Mouse (Mus musculus) forebrain, embryonic 13.5 days (tissue): Measurements from ENCODE around the gene Tmem91. TPM values are rescaled to one million over a fixed set of nuclear protein-coding genes. Genes with fewer than 3 reads are reported as not detected.

Experiments
- ATAC-seq: fragments of 200-750 bp; cut with Nextera tagmentation; 2 replicates; pipeline ENCODE4 v1.8.0; 2017
- H3K27ac ChIP-seq: fragments of 300-500 bp; sonication (generic); 2 replicates; pipeline ENCODE4 v1.5.1; 2015; ENCODE audit warnings: inconsistent platforms, mild to moderate bottlenecking, moderate library complexity
- H3K27me3 ChIP-seq: fragments of 300-500 bp; sonication (generic); 2 replicates; pipeline ENCODE4 v1.6.1; 2015; ENCODE audit warnings: mild to moderate bottlenecking, inconsistent platforms
- H3K36me3 ChIP-seq: fragments of 300-500 bp; sonication (generic); 2 replicates; pipeline ENCODE4 v1.6.1; 2015; ENCODE audit warnings: mild to moderate bottlenecking, inconsistent platforms; ENCODE audit not compliant: poor library complexity, severe bottlenecking
- H3K4me1 ChIP-seq: fragments of 300-500 bp; sonication (generic); 2 replicates; pipeline ENCODE4 v1.6.1; 2015; ENCODE audit warnings: inconsistent platforms
- H3K4me2 ChIP-seq: fragments of 300-500 bp; sonication (generic); 2 replicates; pipeline ENCODE4 v1.6.1; 2015; ENCODE audit warnings: inconsistent platforms, mild to moderate bottlenecking, moderate library complexity
- H3K4me3 ChIP-seq: fragments of 300-500 bp; sonication (generic); 2 replicates; pipeline ENCODE4 v1.5.1; 2015; ENCODE audit warnings: mild to moderate bottlenecking, inconsistent platforms
- H3K9ac ChIP-seq: fragments of 300-500 bp; sonication (generic); 2 replicates; pipeline ENCODE4 v1.6.1; 2015; ENCODE audit warnings: mild to moderate bottlenecking, inconsistent platforms
- H3K9me3 ChIP-seq: fragments of 300-500 bp; sonication (generic); replicated peaks from 2 replicates; pipeline ENCODE4 v1.6.1; 2016; ENCODE audit warnings: inconsistent platforms
- WGBS: fragments of 180-500 bp; shearing (Covaris S2); methylation state at CpG from one replicate; pipeline ENCODE4 v1.1.7; 2015; 5-methylcytosine and 5-hydroxymethylcytosine counted together
- polyA plus RNA-seq: library from polyadenylated mRNA; unstranded; fragments of >200 nt; fragmentation: Nextera tagmentation; extraction: Ambion mirVana; gene quantifications from 2 replicates; pipeline ENCODE4 v1.2.1, GENCODE M21; 2015

The Tmem91 gene
- polyA plus RNA-seq, 1 experiment from 2014 or later, result 5.2 TPM

DNA sequence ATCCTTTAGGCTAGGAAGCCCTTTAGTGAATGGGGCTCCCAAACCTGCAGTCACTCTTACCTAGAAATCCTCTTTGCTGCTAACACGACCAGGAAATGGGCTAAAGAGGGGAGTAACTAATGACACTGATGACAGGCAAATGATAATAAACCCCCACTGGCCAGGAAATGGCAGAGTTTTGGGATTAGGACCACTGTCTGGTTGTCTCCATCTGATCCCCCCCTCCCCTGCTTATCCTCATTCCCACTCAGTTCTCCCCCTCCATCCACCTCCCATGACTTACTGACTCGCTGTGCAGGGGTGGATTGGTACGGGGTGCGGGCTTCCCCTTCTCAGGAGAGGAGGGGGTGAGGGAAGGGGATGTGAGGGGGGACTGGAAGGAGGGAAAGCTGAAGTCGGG lies 15.1 kb upstream of the Tmem91 start:
- 34% methylated on average over 5 of the region's 5 CpGs for WGBS
- no peak for ATAC-seq
- Histone ChIP-seq H3K4me1 (peaks cover 35% of the 10 kb centered on the region), H3K36me3 (peaks cover 4% of the 10 kb centered on the region; the same call in 1 of the 2 replicates), H3K4me2 (no peak overlapping the region), H3K9me3 (no peaks in the 10 kb centered on the region), H3K4me3 (no peak overlapping the region), H3K9ac (no peak overlapping the region), H3K27me3 (peaks cover 71% of the 10 kb centered on the region), H3K27ac (no peak overlapping the region)

DNA sequence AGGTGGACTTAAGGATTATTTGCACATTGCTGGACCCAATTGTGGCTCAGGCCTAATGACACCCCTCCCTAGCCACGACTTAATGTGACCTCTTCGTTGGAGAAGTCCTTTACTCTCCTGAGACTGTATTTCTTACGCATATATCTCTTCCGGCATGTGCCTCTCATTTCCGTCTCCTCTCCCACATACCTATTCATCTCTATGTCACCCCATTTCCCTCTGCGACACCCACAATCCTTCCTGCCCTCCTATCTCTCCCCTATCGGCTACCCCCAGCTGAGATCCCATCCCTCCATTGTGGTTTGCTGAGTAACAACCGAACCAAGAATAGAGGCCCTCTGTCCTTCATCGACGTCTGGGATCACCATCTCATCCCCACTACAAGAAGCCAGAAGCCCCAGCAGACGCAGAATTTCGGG lies 14.6 kb upstream of the Tmem91 start:
- no peaks in the 10 kb centered on the region for H3K9me3 ChIP-seq
- no peak overlapping the region for H3K27ac ChIP-seq
- no peak for ATAC-seq
- no peak overlapping the region for H3K9ac ChIP-seq
- H3K36me3 ChIP-seq, result peaks cover 4% of the 10 kb centered on the region; the same call in 1 of the 2 replicates
- H3K4me3 ChIP-seq, result peak overlapping the region; percentile 45
- peaks cover 76% of the 10 kb centered on the region for H3K27me3 ChIP-seq
- peaks cover 35% of the 10 kb centered on the region for H3K4me1 ChIP-seq
- 12% methylated on average over 12 of the region's 12 CpGs for WGBS
- peak overlapping the region; percentile 66 for H3K4me2 ChIP-seq

DNA sequence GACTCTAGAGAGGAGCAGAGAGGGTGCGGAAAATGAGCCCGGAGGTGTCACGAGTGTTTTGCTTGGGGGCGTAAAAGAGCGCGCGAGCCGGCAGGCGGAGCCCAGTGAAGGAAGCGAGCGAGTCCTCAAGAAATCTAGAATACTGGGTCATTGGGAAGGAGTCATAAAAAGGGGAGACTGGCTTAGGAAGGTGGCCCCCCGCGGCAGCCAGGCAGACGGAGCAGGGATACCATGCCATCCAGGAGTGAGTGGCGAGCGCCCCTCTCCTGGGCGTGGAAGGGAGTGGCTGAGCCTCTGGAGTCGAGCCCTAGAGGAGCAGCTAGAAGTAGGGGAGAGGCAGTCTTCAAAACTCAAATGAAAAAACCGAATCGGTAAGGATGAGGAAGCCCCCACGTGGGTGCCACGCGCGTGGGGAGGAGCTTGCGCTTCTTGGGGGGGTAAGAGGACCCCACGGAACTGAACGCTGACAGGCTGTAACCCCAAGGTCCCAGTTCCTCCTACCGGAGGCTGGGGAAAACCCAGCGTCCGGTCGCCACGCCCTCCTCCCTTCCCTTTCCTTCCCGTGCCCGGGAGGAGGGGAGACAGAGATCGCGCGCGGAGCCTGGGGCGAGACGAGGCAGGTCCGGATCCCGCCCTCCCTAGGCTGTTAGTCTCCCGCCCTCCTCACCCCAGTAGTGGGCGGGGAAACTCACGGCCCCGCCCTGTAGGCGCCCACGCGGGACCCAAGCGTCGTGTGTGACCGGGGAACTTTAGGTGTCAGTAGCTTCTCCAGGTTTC lies 14.0 kb upstream of the Tmem91 start:
- peak overlapping the region; percentile 38 for H3K9ac ChIP-seq
- no peaks in the 10 kb centered on the region for H3K9me3 ChIP-seq
- peaks cover 77% of the 10 kb centered on the region for H3K27me3 ChIP-seq
- peaks cover 35% of the 10 kb centered on the region for H3K4me1 ChIP-seq
- peak overlapping the region; percentile 66 for H3K4me2 ChIP-seq
- H3K27ac ChIP-seq, result no peak overlapping the region
- no peak for ATAC-seq
- H3K4me3 ChIP-seq, result peak overlapping the region; percentile 45
- WGBS, result under 1% methylated on average over 46 of the region's 52 CpGs
- peaks cover 4% of the 10 kb centered on the region; the same call in 1 of the 2 replicates for H3K36me3 ChIP-seq

DNA sequence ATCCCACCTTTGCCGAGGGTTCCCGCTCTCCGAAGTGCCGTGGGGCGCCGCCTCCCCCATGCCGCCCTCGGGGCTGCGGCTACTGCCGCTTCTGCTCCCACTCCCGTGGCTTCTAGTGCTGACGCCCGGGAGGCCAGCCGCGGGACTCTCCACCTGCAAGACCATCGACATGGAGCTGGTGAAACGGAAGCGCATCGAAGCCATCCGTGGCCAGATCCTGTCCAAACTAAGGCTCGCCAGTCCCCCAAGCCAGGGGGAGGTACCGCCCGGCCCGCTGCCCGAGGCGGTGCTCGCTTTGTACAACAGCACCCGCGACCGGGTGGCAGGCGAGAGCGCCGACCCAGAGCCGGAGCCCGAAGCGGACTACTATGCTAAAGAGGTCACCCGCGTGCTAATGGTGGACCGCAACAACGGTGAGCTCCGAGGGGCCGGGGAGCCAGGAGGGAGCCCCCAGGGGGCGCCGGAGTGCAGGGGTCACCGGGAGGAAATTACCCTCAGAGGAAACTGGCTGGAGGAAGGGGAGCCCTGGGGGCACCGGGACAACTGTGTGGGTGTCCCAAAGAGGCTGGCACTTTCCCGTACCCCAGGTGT lies 12.9 kb upstream of the Tmem91 start:
- Histone ChIP-seq H3K9me3 (no peaks in the 10 kb centered on the region), H3K4me3 (peak overlapping the region; percentile 45), H3K4me2 (peak overlapping the region; percentile 66), H3K27me3 (peaks cover 77% of the 10 kb centered on the region), H3K27ac (no peak overlapping the region), H3K9ac (peak overlapping the region; percentile 58), H3K4me1 (peaks cover 35% of the 10 kb centered on the region), H3K36me3 (peaks cover 14% of the 10 kb centered on the region; the same call in 1 of the 2 replicates)
- ATAC-seq, result no peak
- WGBS, result under 1% methylated on average over 47 of the region's 47 CpGs

DNA sequence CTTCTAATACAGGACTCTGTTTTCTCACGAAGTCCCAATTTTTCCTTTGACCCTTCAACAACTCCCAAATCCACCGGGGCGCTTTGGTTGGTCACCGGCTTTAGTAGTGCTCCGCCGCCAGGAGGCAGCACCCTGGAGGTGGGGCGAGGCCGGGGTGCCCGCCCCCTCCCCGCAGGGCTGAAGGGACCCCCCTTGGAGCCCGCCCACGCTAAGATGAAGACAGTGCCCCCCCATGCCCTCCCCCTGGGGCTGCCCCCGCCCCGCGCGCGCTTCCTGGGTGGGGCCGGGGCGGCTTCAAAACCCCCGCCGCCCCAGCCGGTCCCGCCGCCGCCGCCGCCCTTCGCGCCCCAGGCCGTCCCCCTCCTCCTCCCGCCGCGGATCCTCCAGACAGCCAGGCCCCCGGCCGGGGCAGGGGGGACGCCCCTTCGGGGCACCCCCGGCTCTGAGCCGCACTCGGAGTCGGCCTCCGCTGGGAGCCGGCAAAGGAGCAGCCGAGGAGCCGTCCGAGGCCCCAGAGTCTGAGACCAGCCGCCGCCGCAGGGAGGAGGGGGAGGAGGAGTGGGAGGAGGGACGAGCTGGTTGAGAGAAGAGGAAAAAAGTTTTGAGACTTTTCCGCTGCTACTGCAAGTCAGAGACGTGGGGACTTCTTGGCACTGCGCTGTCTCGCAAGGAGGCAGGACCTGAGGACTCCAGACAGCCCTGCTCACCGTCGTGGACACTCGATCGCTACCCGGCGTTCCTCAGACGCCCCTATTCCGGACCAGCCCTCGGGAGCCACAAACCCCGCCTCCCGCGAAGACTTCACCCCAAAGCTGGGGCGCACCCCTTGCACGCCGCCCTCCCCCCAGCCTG lies 11.9 kb upstream of the Tmem91 start, which contains the start of gene Tgfb1:
Gene Tgfb1, plus strand, starts transcription at position 323 of the 852 bp plus-strand sequence.
- peaks cover 70% of the 10 kb centered on the region for H3K27me3 ChIP-seq
- peak within 1 kb of the TSS; percentile 59 for H3K9ac ChIP-seq
- H3K36me3 ChIP-seq, result peaks cover 14% of the 10 kb centered on the region
- H3K4me1 ChIP-seq, result peaks cover 39% of the 10 kb centered on the region
- H3K4me3 ChIP-seq, result peak within 1 kb of the TSS; percentile 45
- H3K27ac ChIP-seq, result no peak within 1 kb of the TSS
- H3K4me2 ChIP-seq, result peak within 1 kb of the TSS; percentile 66
- H3K9me3 ChIP-seq, result no peaks in the 10 kb centered on the region
- ATAC-seq, result peak; percentile 50
- under 1% methylated on average over 52 of the region's 69 CpGs for whole genome bisulfite sequencing

DNA sequence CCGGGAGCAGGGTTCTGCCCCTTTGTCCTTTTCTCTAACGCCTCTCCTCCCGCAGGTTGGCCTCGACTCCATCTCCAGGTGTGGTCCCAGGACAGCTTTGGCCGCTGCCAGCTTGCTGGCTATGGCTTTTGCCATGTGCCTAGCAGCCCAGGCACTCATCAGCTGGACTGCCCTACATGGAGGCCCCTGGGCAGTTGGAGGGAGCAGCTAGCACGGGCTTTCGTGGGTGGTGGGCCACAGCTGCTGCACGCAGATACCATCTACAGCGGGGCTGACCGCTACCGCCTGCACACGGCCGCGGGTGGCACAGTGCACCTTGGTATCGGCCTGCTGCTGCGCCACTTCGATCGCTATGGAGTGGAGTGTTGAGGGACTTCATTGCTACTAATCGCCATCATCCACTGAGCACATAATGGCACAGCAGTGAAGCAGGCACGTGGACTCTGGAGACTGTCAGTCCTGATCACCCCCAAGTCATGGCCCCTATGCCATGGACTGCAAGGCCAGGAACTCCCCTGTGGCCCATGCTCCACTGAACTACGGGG lies 11.0 kb upstream of the Tmem91 start:
- peaks cover 64% of the 10 kb centered on the region for H3K27me3 ChIP-seq
- no peak for ATAC-seq
- no peaks in the 10 kb centered on the region for H3K9me3 ChIP-seq
- H3K27ac ChIP-seq, result no peak overlapping the region
- peaks cover 48% of the 10 kb centered on the region for H3K4me1 ChIP-seq
- no peak overlapping the region; the same call in 1 of the 2 replicates for H3K4me2 ChIP-seq
- no peak overlapping the region for H3K9ac ChIP-seq
- no peak overlapping the region for H3K4me3 ChIP-seq
- H3K36me3 ChIP-seq, result peaks cover 14% of the 10 kb centered on the region
- WGBS, result 72% methylated on average over 21 of the region's 21 CpGs

DNA sequence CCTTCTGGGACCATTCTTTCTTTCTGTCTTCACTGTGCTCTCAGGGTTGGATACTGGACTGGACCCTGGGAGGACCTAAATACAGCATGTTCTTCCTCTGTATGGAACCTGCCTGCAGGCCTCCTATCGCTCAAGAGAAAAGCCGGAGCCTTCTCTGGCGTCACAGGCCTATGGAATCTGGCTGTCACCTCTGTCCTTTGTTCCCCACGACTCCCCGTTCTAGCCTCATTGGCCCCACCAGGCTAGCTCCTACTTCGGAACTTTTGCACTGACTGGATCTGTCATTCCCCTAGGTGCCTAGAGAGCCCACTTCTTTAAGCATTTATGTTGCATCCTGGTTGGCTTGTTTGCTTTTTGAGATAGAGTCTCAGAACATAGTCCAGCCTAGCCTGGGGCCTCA lies 9.7 kb upstream of the Tmem91 start:
- Histone ChIP-seq H3K4me2 (no peak overlapping the region), H3K9ac (no peak overlapping the region), H3K27me3 (peaks cover 51% of the 10 kb centered on the region), H3K36me3 (peaks cover 14% of the 10 kb centered on the region), H3K4me3 (no peak overlapping the region), H3K4me1 (peaks cover 52% of the 10 kb centered on the region), H3K9me3 (no peaks in the 10 kb centered on the region), H3K27ac (no peak overlapping the region)
- no peak for ATAC-seq
- 85% methylated on average over 6 of the region's 6 CpGs for WGBS

DNA sequence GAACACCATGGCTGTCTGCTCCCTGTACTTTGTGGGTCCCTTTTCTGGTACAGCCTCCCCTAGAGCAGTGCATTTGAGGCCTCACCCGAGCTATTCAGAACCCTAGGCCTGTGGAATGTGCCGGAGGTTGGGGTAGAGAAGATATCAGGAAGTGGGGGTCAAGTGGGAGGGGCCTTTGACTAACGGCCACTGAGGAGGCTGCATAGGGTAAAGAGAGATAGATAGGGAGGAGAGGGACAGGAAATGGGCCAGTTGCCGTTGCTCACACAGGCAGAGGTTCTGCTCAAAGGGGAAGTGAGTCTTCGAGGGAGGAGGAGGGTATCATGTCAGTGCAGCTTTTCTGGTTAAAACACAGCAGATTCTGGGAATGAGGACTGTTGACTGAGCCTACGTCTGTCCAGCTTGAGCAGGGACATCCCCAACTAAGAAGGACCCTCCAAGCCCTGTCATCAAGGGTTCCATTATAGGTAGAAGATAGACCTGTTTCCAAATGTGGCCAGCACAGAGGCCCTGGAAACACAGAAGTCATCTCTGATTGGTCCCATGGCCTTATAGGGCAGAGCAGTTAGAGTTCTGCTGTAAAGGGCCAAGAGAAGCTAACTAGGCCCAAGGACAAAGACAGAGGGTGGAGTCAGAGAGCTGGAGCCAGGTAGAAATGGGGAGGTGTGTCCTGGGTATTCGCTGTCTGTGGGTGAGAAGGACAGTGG lies 8.7 kb upstream of the Tmem91 start:
- Histone ChIP-seq H3K4me2 (no peak overlapping the region), H3K4me3 (no peak overlapping the region), H3K27me3 (peaks cover 47% of the 10 kb centered on the region), H3K36me3 (peaks cover 14% of the 10 kb centered on the region), H3K27ac (no peak overlapping the region), H3K9ac (no peak overlapping the region), H3K9me3 (no peaks in the 10 kb centered on the region), H3K4me1 (peaks cover 42% of the 10 kb centered on the region)
- 79% methylated on average over 7 of the region's 7 CpGs for WGBS
- no peak for ATAC-seq

DNA sequence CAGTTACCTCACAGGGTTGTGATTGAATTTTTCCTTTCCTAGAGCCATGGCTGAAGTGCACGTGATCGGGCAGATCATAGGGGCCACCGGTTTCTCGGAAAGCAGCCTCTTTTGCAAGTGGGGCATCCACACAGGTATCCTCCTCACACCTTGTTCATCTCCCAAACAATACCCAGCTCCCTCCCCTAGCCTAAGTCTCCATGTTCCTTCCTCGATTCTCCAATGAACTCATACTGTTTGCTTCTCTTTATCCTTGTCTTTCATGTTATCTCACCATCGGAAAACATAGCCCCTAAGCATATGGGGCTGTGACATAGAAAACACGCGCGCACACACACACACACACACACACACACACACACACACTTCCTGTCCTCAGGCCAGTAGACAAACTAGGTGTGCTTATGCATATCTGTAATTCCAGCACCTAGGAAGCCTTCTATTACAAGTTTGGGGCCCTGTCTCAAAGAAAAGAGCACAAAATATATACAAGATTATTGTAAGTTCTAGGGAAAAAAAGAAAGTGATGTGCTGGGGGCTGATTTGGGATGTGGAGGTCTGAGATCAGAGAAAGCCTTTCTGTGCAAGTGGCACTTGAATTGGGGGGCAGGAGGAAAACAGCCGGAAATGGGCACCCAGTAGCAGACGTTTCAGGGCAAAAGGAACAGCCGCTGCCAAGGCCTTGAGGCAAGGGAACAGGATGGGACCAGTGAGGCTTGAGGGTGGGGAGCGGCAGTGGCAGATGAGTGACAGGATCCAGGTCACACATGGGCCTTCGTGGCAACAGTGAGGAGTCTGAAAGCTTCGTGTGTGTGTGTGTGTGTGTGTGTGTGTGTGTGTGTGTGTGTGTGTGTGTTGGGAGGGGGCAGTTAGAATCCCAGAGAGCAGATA lies 6.6 kb upstream of the Tmem91 start:
- 67% methylated on average over 15 of the region's 15 CpGs for WGBS
- Histone ChIP-seq H3K27ac (peak overlapping the region; percentile 91; the same call in 1 of the 2 replicates), H3K4me1 (peaks cover 27% of the 10 kb centered on the region), H3K4me2 (peak overlapping the region; percentile 58), H3K27me3 (peaks cover 28% of the 10 kb centered on the region), H3K9me3 (no peaks in the 10 kb centered on the region), H3K4me3 (peak overlapping the region; percentile 53), H3K9ac (no peak overlapping the region), H3K36me3 (peaks cover 14% of the 10 kb centered on the region)
- no peak for ATAC-seq

DNA sequence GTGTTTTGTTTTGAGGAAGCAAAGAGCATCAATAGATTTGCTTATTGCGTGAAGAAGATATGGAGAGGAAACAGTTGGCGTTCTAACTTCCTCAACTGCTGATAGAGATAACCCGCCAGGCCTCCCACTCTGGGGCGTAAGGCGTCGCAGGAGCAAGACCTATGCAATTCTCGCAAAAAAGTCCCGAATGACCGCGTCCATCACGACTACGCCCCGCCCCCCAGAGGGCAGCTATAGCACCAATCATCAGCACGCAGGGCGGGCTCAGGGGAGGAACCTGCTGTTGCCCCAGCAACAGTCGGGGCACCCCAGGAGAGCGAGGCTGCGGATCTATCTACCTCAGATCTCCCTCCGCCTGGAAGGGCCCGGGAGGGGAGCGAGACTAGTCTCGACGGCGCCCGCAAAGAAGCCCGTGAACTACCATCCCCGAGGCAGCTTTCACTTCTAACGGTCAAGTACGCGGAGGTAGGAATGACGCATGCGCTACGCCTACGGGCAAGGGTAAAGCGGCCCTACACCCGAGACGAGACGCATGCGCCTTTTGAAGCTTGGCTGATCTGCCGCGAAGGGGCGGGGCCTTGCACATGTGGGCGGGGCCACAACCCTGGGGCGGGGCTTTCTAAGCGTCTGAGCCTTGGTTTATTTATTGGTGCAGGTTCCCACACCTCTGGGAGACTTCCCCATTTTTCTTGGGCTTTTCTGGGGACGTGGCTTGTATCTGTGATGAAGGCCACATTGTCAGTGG lies 5.7 kb upstream of the Tmem91 start, which contains the start of gene B9d2:
Gene B9d2, plus strand, starts transcription at position 267 of the 745 bp plus-strand sequence.
- Histone ChIP-seq H3K4me3 (peak within 1 kb of the TSS; percentile 53), H3K9me3 (no peaks in the 10 kb centered on the region), H3K4me1 (peaks cover 32% of the 10 kb centered on the region), H3K27me3 (peaks cover 21% of the 10 kb centered on the region), H3K36me3 (peaks cover 10% of the 10 kb centered on the region; the same call in 1 of the 2 replicates), H3K4me2 (peak within 1 kb of the TSS; percentile 58), H3K9ac (peak within 1 kb of the TSS; percentile 69), H3K27ac (peak within 1 kb of the TSS; percentile 91)
- under 1% methylated on average over 46 of the region's 46 CpGs for WGBS
- ATAC-seq, result peak; percentile 94
